In the genomic region with DNA sequence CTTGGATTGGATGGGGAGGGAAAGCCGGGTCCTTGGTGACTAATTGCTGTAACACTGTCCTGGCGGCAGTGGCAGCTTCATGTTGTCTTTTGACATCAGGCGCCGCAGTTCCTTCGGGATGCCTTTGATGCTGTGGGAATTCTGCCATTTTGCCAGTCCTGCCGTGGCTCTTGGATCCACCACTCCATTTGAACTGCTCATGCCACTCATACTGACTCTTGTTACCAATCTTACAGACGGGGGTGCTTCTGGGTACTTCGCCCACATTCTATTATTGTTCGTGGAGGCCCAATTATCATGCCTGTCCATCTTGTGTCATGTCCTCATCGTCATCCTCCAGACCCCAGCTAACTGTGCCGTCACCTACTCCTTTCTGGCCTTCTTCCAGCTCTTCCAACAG, we compare ENCODE assay signal across 29 mouse cellular contexts. TPM values are rescaled to one million over a fixed set of nuclear protein-coding genes. Genes with fewer than 3 reads are reported as not detected.
A peak's percentile ranks its signal among the peaks of the same experiment; 100 is the strongest.
DNase-seq lines count a peak whose midpoint lies in the region; ATAC-seq and TF ChIP-seq lines count a peak whose summit lies in the region.
"Had no signal": no experiment of that assay in that cellular context is flagged by ENCODE, and none has a peak within 500 bp of the region (broad histone marks: within the 10 kb centered on the region; RNA-seq: fewer than 3 reads in every experiment).

No protein-coding gene starts in this region.

- H3K4me3 ChIP-seq in forebrain, embryonic 10.5 days: no peak overlapping the region
- H3K4me3 ChIP-seq in forebrain, embryonic 11.5 days (ENCODE audit: low read depth, low read length): no peak overlapping the region
- no peak overlapping the region for H3K4me3 ChIP-seq in hindbrain, postnatal 0 days (ENCODE audit: low read length)
- no peak overlapping the region for H3K4me3 ChIP-seq in hindbrain, embryonic 10.5 days
- H3K4me3 ChIP-seq in liver, postnatal 0 days (ENCODE audit: low read depth, low read length): no peak overlapping the region
- no peak overlapping the region for H3K4me3 ChIP-seq in liver, embryonic 11.5 days (ENCODE audit: low read depth, low read length)
- H3K4me3 ChIP-seq: embryonic facial prominence, embryonic 10.5 days; embryonic facial prominence, embryonic 13.5 days; erythroblast, embryonic 14.5 days; gastrocnemius, adult 2 months; heart, embryonic 12.5 days; heart, embryonic 15.5 days had no signal

- no peaks in the 10 kb centered on the region for H3K4me1 ChIP-seq in forebrain, embryonic 10.5 days
- H3K4me1 ChIP-seq in forebrain, embryonic 11.5 days (replicated peaks; ENCODE audit: control insufficient read depth, insufficient read depth, low read length): no peaks in the 10 kb centered on the region
- H3K4me1 ChIP-seq in hindbrain, postnatal 0 days (ENCODE audit: insufficient read depth, low read length): no peaks in the 10 kb centered on the region
- H3K4me1 ChIP-seq in hindbrain, embryonic 10.5 days (replicated peaks): 0 out of 2 replicates have a peak, but pooled peaks cover 8% of the 10 kb centered on the region
- H3K4me1 ChIP-seq in liver, postnatal 0 days (ENCODE audit: insufficient read depth): no peaks in the 10 kb centered on the region
- H3K4me1 ChIP-seq in liver, embryonic 11.5 days (replicated peaks; ENCODE audit: control insufficient read depth, insufficient read depth, low read length): no peaks in the 10 kb centered on the region
- H3K4me1 ChIP-seq: embryonic facial prominence, embryonic 13.5 days; heart, embryonic 12.5 days had no signal

- H3K9me3 ChIP-seq in forebrain, embryonic 10.5 days: no peaks in the 10 kb centered on the region
- H3K9me3 ChIP-seq in forebrain, embryonic 11.5 days (ENCODE audit: control insufficient read depth, low read length): no peaks in the 10 kb centered on the region
- H3K9me3 ChIP-seq in hindbrain, postnatal 0 days (ENCODE audit: low read length): no peaks in the 10 kb centered on the region
- no peaks in the 10 kb centered on the region for H3K9me3 ChIP-seq in hindbrain, embryonic 10.5 days
- no peaks in the 10 kb centered on the region for H3K9me3 ChIP-seq in liver, postnatal 0 days (ENCODE audit: low read length)
- H3K9me3 ChIP-seq in liver, embryonic 11.5 days (ENCODE audit: control insufficient read depth, low read length): no peaks in the 10 kb centered on the region
- H3K9me3 ChIP-seq: embryonic facial prominence, embryonic 10.5 days; embryonic facial prominence, embryonic 13.5 days; heart, embryonic 12.5 days; heart, embryonic 15.5 days had no signal

- no peaks in the 10 kb centered on the region for H3K27me3 ChIP-seq in forebrain, embryonic 10.5 days (ENCODE audit: poor library complexity, severe bottlenecking)
- no peaks in the 10 kb centered on the region for H3K27me3 ChIP-seq in forebrain, embryonic 11.5 days (ENCODE audit: control insufficient read depth, insufficient read depth, low read length)
- no peaks in the 10 kb centered on the region for H3K27me3 ChIP-seq in hindbrain, postnatal 0 days (ENCODE audit: insufficient read depth, low read length)
- H3K27me3 ChIP-seq in hindbrain, embryonic 10.5 days (ENCODE audit: insufficient read depth, poor library complexity, severe bottlenecking): no peaks in the 10 kb centered on the region
- no peaks in the 10 kb centered on the region for H3K27me3 ChIP-seq in liver, postnatal 0 days (ENCODE audit: insufficient read depth, low read length)
- H3K27me3 ChIP-seq in liver, embryonic 11.5 days (replicated peaks; ENCODE audit: control insufficient read depth, insufficient read depth, low read length): no peaks in the 10 kb centered on the region
- H3K27me3 ChIP-seq: CH12.LX; embryonic facial prominence, embryonic 13.5 days; heart, embryonic 12.5 days; heart, embryonic 15.5 days; Patski had no signal

- H3K36me3 ChIP-seq in forebrain, embryonic 10.5 days (replicated peaks): no peaks in the 10 kb centered on the region
- H3K36me3 ChIP-seq in forebrain, embryonic 11.5 days (ENCODE audit: control insufficient read depth, insufficient read depth, low read length): no peaks in the 10 kb centered on the region
- no peaks in the 10 kb centered on the region for H3K36me3 ChIP-seq in hindbrain, postnatal 0 days (ENCODE audit: insufficient read depth, low read length)
- H3K36me3 ChIP-seq in hindbrain, embryonic 10.5 days: no peaks in the 10 kb centered on the region
- H3K36me3 ChIP-seq in liver, postnatal 0 days (replicated peaks; ENCODE audit: insufficient read depth, low read length): no peaks in the 10 kb centered on the region
- no peaks in the 10 kb centered on the region for H3K36me3 ChIP-seq in liver, embryonic 11.5 days (ENCODE audit: control insufficient read depth, insufficient read depth, low read length)
- H3K36me3 ChIP-seq: embryonic facial prominence, embryonic 10.5 days; embryonic facial prominence, embryonic 13.5 days; G1E; heart, embryonic 12.5 days; heart, embryonic 15.5 days had no signal

- 93% methylated on average over 11 of the region's 11 CpGs for WGBS in forebrain, embryonic 10.5 days
- 92% methylated on average over 11 of the region's 11 CpGs for WGBS in forebrain, embryonic 11.5 days
- 45% methylated on average over 11 of the region's 11 CpGs for WGBS in hindbrain, postnatal 0 days
- 79% methylated on average over 11 of the region's 11 CpGs for WGBS in hindbrain, embryonic 10.5 days
- WGBS in liver, postnatal 0 days (ENCODE audit: insufficient replicate concordance): 80% methylated on average over 11 of the region's 11 CpGs
- 84% methylated on average over 11 of the region's 11 CpGs for WGBS in liver, embryonic 11.5 days

- peak; percentile 7 for DNase-seq in forebrain, embryonic 10.5 days (ENCODE audit: extremely low spot score, low spot score)
- no peak for DNase-seq in forebrain, embryonic 11.5 days (ENCODE audit: low spot score)
- DNase-seq in hindbrain, postnatal 0 days (ENCODE audit: low spot score): peak; percentile 42
- DNase-seq in hindbrain, embryonic 10.5 days (ENCODE audit: low spot score): no peak
- peak; percentile 5 for DNase-seq in liver, postnatal 0 days
- DNase-seq in liver, embryonic 11.5 days (ENCODE audit: low spot score): no peak
- DNase-seq: adrenal gland, postnatal 10 days; adrenal gland, postnatal 36 days; B cell, adult 2 months; cerebellum, adult 18-20 months; cerebellum, adult 9-10 months; cerebellum, postnatal 36 days; embryo, embryonic 11 days; forebrain, postnatal 0 days; gastrocnemius, postnatal 14 days; heart, adult 18-20 months; heart, postnatal 36 days had no signal

- no peak for ATAC-seq in forebrain, embryonic 11.5 days (replicated peaks; ENCODE audit: low FRiP score)
- ATAC-seq in hindbrain, postnatal 0 days: peak; percentile 77
- ATAC-seq in liver, postnatal 0 days: no peak
- no peak for ATAC-seq in liver, embryonic 11.5 days (replicated peaks; ENCODE audit: low FRiP score)
- ATAC-seq: forebrain, embryonic 14.5 days; forebrain, postnatal 0 days; intestine, postnatal 0 days; Patski had no signal

- no peak overlapping the region for H3K9ac ChIP-seq in forebrain, embryonic 11.5 days (ENCODE audit: low read length)
- no peak overlapping the region for H3K9ac ChIP-seq in hindbrain, postnatal 0 days (replicated peaks; ENCODE audit: low read length)
- no peak overlapping the region for H3K9ac ChIP-seq in liver, postnatal 0 days (replicated peaks)
- H3K9ac ChIP-seq in liver, embryonic 11.5 days (ENCODE audit: low read depth, low read length): no peak overlapping the region
- H3K9ac ChIP-seq: embryonic facial prominence, embryonic 13.5 days; forebrain, postnatal 0 days; heart, embryonic 12.5 days; heart, embryonic 15.5 days; hindbrain, embryonic 14.5 days had no signal

- no peak for TF ChIP-seq EP300 in liver, postnatal 0 days (IDR thresholded peaks at IDR 0.05; ENCODE audit: low read depth)

- H3K4me2 ChIP-seq in forebrain, embryonic 11.5 days (ENCODE audit: low read depth, low read length, severe bottlenecking): no peak overlapping the region
- H3K4me2 ChIP-seq in hindbrain, postnatal 0 days (ENCODE audit: low read depth, low read length): no peak overlapping the region
- no peak overlapping the region for H3K4me2 ChIP-seq in liver, postnatal 0 days (ENCODE audit: low read depth, low read length)
- H3K4me2 ChIP-seq in liver, embryonic 11.5 days: no peak overlapping the region
- H3K4me2 ChIP-seq: embryonic facial prominence, embryonic 13.5 days; heart, embryonic 12.5 days; heart, embryonic 15.5 days; hindbrain, embryonic 14.5 days had no signal

- no peak overlapping the region for H3K27ac ChIP-seq in forebrain, embryonic 10.5 days
- no peak overlapping the region for H3K27ac ChIP-seq in forebrain, embryonic 11.5 days (ENCODE audit: low read depth, low read length)
- H3K27ac ChIP-seq in hindbrain, postnatal 0 days: no peak overlapping the region
- H3K27ac ChIP-seq in hindbrain, embryonic 10.5 days: no peak overlapping the region
- H3K27ac ChIP-seq in liver, postnatal 0 days (ENCODE audit: low read depth): no peak overlapping the region
- H3K27ac ChIP-seq in liver, embryonic 11.5 days (ENCODE audit: low read depth, low read length): no peak overlapping the region
- H3K27ac ChIP-seq: embryonic facial prominence, embryonic 10.5 days; embryonic facial prominence, embryonic 13.5 days; gastrocnemius, adult 2 months; heart, embryonic 15.5 days; hindbrain, embryonic 14.5 days had no signal

- TF ChIP-seq CTCF in hindbrain, postnatal 0 days (IDR thresholded peaks at IDR 0.05; ENCODE audit: low read depth): no peak
- no peak for TF ChIP-seq CTCF in liver, postnatal 0 days (IDR thresholded peaks at IDR 0.05; ENCODE audit: low read depth)

RNA-seq across cellular contexts. Expression of a gene that starts 29.7 kb away (rescaled TPM):
- polyA plus RNA-seq in forebrain, embryonic 10.5 days (2016; fragmentation: Nextera tagmentation; extraction: Ambion mirVana): 7.4 and 8.7 TPM in 2 replicates
- polyA plus RNA-seq in forebrain, embryonic 11.5 days (2014; fragmentation: Nextera tagmentation; extraction: Ambion mirVana): 13.2 and 15.5 TPM in 2 replicates
- total RNA-seq in hindbrain, postnatal 0 days (2014; rRNA removed): 28.0 and 28.5 TPM in 2 replicates
- 16.3 and 17.1 TPM in 2 replicates for polyA plus RNA-seq in hindbrain, postnatal 0 days (2015; fragmentation: Nextera tagmentation; extraction: Ambion mirVana)
- polyA plus RNA-seq in hindbrain, embryonic 10.5 days (2016; fragmentation: Nextera tagmentation; extraction: Ambion mirVana): 9.0 and 9.5 TPM in 2 replicates
- polyA plus RNA-seq in liver, postnatal 0 days (2015; fragmentation: Nextera tagmentation; extraction: Ambion mirVana): 2.4 and 2.6 TPM in 2 replicates
- 7.5 and 7.9 TPM in 2 replicates for polyA plus RNA-seq in liver, embryonic 11.5 days (2014; fragmentation: Nextera tagmentation; extraction: Ambion mirVana)
- polyA plus RNA-seq: G1E had no signal

Comparison
In these comparisons a context has a peak if more than half of its experiments do, and no peak if none do; other contexts are left out.
1. DNase-seq: peak in forebrain, embryonic 10.5 days (single experiment), hindbrain, postnatal 0 days (single experiment) and liver, postnatal 0 days (single experiment); none in forebrain, embryonic 11.5 days (single experiment), hindbrain, embryonic 10.5 days (single experiment) and liver, embryonic 11.5 days (single experiment).